Mouse (Mus musculus) small intestine, adult 2 months (tissue): ENCODE data around the gene Hist2h3b.
A peak's percentile ranks its signal among the peaks of the same experiment; 100 is the strongest.

Experiments
- CTCF ChIP-seq: fragments of 200-500 bp; IDR thresholded peaks from 2 replicates; pipeline ENCODE4 v1.5.1; 2012; ENCODE audit warnings: low read depth, mild to moderate bottlenecking, control low read depth, inconsistent platforms, low read length, moderate library complexity, mixed read lengths; ENCODE audit not compliant: insufficient replicate concordance, insufficient read length; ENCODE audit errors: extremely low read depth
- POLR2A ChIP-seq: fragments of 200-500 bp; IDR thresholded peaks from 2 replicates; pipeline ENCODE4 v1.6.1; 2012; ENCODE audit warnings: low read depth, mild to moderate bottlenecking, control low read depth, inconsistent platforms, low read length, moderate library complexity

DNA sequence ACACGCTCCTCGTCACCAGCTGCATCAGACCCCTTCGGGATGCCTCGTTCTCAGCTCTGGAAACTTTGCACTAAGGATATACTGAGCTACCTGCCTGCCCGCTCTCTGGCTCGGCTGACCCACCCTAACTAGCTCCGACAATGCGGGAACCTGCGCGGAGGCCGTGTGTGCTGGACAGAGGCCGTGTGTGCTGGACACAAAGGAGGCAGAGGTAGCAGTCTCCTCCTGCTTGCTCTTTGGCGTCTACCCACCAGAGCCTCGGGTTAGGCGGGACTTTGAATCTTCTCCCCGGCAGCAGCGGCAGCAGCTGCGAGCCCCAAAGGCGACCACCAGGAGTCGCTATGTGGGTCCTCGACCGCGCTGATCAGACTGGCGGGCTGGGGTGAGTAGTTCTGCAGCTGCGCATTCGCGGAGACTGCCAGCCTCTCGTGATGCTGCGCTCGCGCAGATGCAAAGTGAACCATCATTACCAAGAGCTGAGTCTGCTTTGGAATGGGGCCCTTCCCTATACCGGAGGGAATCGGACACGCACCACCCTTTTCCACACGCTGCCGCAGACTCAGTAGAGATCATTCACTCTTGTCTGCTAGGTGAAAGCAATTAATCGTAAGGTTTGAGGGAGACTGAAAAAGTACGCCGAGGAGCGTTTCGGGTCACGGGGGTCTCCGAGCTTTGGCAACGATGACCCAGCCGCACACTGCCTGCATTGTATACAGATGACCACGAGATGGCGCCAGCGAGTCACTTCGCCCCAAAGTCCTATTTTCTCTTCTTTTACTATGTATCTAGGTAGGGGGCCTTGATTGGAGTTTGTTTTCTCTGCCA, 9.6 kb downstream of the Hist2h3b start:
- no peak for TF ChIP-seq POLR2A
- peak; percentile 82 for TF ChIP-seq CTCF
